Mouse (Mus musculus) forebrain, embryonic 14.5 days (tissue): ENCODE results near the gene Ankrd35. TPM values are rescaled to one million over a fixed set of nuclear protein-coding genes. Genes with fewer than 3 reads are reported as not detected.
"Not testable (repeated sequence)": the region's sequence is repeated elsewhere in the genome, so short reads cannot be mapped to it uniquely, and the experiment has no call there.

Experiments
- ATAC-seq: fragments of 200-750 bp; cut with Nextera tagmentation; 2 replicates; pipeline ENCODE4 v1.8.0; 2017; ENCODE audit warnings: mild to moderate bottlenecking, moderate library complexity
- DNase-seq: peaks from one replicate; pipeline ENCODE4 v3.0.0-alpha.2; 2015; ENCODE audit warnings: low spot score
- H3K27ac ChIP-seq: fragments of 300-500 bp; sonication (generic); 2 replicates; pipeline ENCODE4 v1.5.1; 2014; ENCODE audit warnings: low read depth, mild to moderate bottlenecking, control low read depth, low read length, moderate library complexity
- H3K27me3 ChIP-seq: fragments of 300-500 bp; sonication (generic); replicated peaks from 2 replicates; pipeline ENCODE4 v1.6.1; 2014; ENCODE audit warnings: low read length, control low read depth, mixed read lengths; ENCODE audit not compliant: control insufficient read depth, insufficient read depth
- H3K36me3 ChIP-seq: fragments of 300-500 bp; sonication (generic); 2 replicates; pipeline ENCODE4 v1.6.1; 2014; ENCODE audit warnings: low read length, control low read depth; ENCODE audit not compliant: control insufficient read depth, insufficient read depth
- H3K4me1 ChIP-seq: fragments of 300-500 bp; sonication (generic); 2 replicates; pipeline ENCODE4 v1.6.1; 2014; ENCODE audit warnings: antibody characterized with exemption, low read length, control low read depth; ENCODE audit not compliant: control insufficient read depth, insufficient read depth
- H3K4me2 ChIP-seq: fragments of 300-500 bp; sonication (generic); 2 replicates; pipeline ENCODE4 v1.6.1; 2014; ENCODE audit warnings: mild to moderate bottlenecking, control low read depth, low read length
- H3K4me3 ChIP-seq: fragments of 300-500 bp; sonication (generic); 2 replicates; pipeline ENCODE4 v1.5.1; 2014; ENCODE audit warnings: low read depth, low read length, control low read depth
- H3K9ac ChIP-seq: fragments of 300-500 bp; sonication (generic); 2 replicates; pipeline ENCODE4 v1.6.1; 2014; ENCODE audit warnings: mild to moderate bottlenecking, low read length, control low read depth, moderate library complexity
- H3K9me3 ChIP-seq: fragments of 300-500 bp; sonication (generic); replicated peaks from 2 replicates; pipeline ENCODE4 v1.6.1; 2016; ENCODE audit warnings: low read length, control low read depth, mixed read lengths; ENCODE audit not compliant: control insufficient read depth
- WGBS: fragments of 180-500 bp; shearing (Covaris S2); extraction: QIAGEN DNeasy Blood & Tissue Kit; methylation state at CpG from one replicate; pipeline ENCODE4 v1.1.7; 2014; 5-methylcytosine and 5-hydroxymethylcytosine counted together
- polyA plus RNA-seq: library from polyadenylated mRNA; unstranded; fragments of >200 nt; fragmentation: Nextera tagmentation; extraction: Ambion mirVana; gene quantifications from 2 replicates; pipeline ENCODE4 v1.2.1, GENCODE M21; 2014

The Ankrd35 gene
- polyA plus RNA-seq, 1 experiment from 2014 or later, result 1.1 TPM

DNA sequence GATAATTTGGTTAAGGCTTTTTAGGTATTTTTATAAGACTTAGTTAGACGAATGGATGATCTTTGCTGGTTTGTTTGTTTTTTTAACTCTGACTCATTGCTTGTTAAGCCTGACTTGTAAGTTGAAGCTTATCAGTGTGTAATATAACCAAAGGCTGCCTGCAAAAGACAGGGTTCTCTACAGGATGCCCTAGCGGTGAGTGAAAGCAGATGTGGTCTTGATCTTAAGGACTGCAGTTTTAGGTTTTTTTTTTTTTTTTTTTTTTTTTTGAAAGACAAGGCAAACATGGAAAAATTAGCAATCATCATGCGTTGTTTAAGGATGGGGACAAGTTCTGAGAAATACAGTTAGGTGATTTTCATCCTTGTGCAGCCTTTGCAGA lies 59.5 kb downstream of the Ankrd35 start:
- Histone ChIP-seq H3K4me3 (no peak overlapping the region), H3K9me3 (no peaks in the 10 kb centered on the region), H3K27ac (no peak overlapping the region), H3K9ac (no peak overlapping the region), H3K36me3 (no peaks in the 10 kb centered on the region), H3K27me3 (no peaks in the 10 kb centered on the region), H3K4me2 (no peak overlapping the region), H3K4me1 (peaks cover 11% of the 10 kb centered on the region)
- no peak for DNase-seq
- ATAC-seq, result no peak
- WGBS, result 79% methylated on average over 3 of the region's 3 CpGs

DNA sequence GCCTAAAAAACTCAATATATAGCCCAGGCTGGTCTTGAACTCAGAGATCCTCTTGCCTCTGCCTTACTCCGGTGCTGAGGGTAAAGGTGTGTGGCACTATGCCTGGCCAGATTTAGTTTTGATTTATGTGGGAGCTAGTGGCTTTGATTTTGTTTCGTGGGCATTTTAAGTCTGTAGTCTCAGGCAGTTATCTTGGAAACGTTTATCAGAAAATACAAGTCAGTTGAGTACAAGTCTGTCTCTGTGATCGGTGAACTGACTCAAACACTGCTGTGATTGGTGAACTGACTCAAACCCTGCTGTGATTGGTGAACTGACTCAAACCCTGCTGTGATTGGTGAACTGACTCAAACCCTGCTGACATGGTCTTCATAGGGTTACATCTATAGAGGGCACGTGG lies 60.9 kb downstream of the Ankrd35 start:
- 80% methylated on average over 5 of the region's 5 CpGs for WGBS
- ATAC-seq (no peak), DNase-seq (no peak)
- no peak overlapping the region for H3K4me3 ChIP-seq
- H3K36me3 ChIP-seq, result no peaks in the 10 kb centered on the region
- no peaks in the 10 kb centered on the region for H3K9me3 ChIP-seq
- peaks cover 11% of the 10 kb centered on the region for H3K4me1 ChIP-seq
- H3K27ac ChIP-seq, result no peak overlapping the region
- no peaks in the 10 kb centered on the region for H3K27me3 ChIP-seq
- H3K4me2 ChIP-seq, result no peak overlapping the region
- no peak overlapping the region for H3K9ac ChIP-seq

DNA sequence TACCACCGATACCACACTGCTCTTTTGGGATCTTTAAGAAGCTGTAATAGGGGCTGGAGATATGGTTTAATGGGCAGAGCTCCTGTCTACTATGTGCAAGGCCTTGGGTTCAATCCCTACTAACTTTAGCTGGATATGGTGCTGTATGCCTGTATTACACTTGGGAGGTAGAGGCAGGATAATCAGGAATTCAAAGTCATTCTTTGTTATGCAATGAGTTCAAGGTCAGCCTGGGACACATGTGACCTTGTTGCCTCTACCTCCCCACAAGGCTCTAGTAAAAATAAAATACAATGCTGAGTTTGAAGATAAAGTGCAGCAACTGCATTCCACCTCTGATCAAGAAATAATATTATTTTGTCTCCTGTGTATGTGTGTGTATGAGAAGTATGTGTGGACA lies 64.1 kb downstream of the Ankrd35 start:
- 94% methylated on average over 1 of the region's 1 CpGs for WGBS
- no peak for DNase-seq
- Histone ChIP-seq H3K4me2 (no peak overlapping the region), H3K4me3 (no peak overlapping the region), H3K4me1 (peaks cover 4% of the 10 kb centered on the region), H3K9me3 (no peaks in the 10 kb centered on the region), H3K27ac (no peak overlapping the region), H3K36me3 (no peaks in the 10 kb centered on the region), H3K27me3 (no peaks in the 10 kb centered on the region), H3K9ac (no peak overlapping the region)
- ATAC-seq, result no peak

DNA sequence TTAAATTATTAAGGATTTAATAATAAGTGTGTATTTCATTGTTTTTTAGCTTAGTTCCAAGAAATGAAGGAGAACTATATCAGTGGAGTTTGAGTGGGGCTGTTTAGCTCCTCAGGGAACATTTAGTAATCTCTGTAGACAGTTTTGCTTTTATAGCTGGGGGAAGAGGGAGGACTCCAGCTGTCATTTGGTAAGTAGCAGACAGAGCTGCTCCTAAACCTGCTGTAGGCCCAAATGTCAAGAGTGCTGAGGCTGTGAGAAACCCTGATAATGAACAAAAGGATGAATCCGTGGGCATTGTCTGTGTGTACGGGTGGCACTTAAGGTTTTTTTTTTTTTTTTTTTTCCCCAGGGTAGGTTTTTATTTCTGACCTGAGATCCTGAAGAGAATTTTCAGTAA lies 65.3 kb downstream of the Ankrd35 start:
- H3K27ac ChIP-seq, result no peak overlapping the region
- DNase-seq, result no peak
- no peak overlapping the region for H3K9ac ChIP-seq
- no peaks in the 10 kb centered on the region for H3K27me3 ChIP-seq
- H3K4me3 ChIP-seq, result no peak overlapping the region
- ATAC-seq, result no peak
- WGBS, result 84% methylated on average over 2 of the region's 2 CpGs
- H3K9me3 ChIP-seq, result no peaks in the 10 kb centered on the region
- peaks cover 2% of the 10 kb centered on the region; the same call in 1 of the 2 replicates for H3K4me1 ChIP-seq
- H3K4me2 ChIP-seq, result no peak overlapping the region
- no peaks in the 10 kb centered on the region for H3K36me3 ChIP-seq

DNA sequence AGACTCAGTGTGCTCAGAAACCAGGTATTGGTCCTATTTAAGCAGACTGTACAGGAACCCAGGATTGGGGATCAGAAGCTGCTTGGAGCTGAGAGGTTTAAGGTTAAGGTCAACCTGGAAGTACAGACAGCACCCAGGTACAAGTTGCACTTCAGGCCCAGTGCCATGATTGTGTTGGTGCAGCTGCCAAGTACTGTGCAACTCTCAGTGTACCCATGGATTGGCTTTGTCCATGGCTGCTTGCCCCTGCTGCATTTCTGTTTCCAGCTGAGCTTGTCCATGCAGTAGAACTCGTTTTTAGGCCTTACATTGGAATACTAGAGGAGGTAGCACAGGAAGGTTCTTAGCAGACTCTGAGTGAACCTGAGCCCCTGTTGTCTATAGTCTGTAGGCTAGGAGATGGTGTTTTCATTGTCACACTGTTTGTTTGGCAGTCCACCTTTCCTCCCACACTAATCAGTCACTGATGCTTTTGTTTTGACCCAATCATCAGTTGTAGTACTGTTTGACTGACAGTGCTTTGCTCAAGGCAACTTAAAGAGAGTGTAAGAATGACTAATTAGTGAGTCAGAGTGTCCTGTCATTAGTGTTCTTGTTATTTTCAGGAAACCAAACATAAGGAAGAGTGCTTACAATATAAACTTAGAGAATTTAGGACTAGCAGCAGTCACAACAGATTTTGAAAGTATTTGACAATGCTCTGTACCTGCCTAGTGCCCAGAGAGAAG lies 67.2 kb downstream of the Ankrd35 start:
- H3K36me3 ChIP-seq, result no peaks in the 10 kb centered on the region
- H3K4me1 ChIP-seq, result peaks cover 2% of the 10 kb centered on the region; the same call in 1 of the 2 replicates
- H3K27ac ChIP-seq, result no peak overlapping the region
- no peak for DNase-seq
- no peaks in the 10 kb centered on the region for H3K9me3 ChIP-seq
- no peak overlapping the region for H3K9ac ChIP-seq
- no peak overlapping the region for H3K4me2 ChIP-seq
- no peak for ATAC-seq
- WGBS, result 23% methylated on average over 1 of the region's 1 CpGs
- no peak overlapping the region for H3K4me3 ChIP-seq
- H3K27me3 ChIP-seq, result no peaks in the 10 kb centered on the region

DNA sequence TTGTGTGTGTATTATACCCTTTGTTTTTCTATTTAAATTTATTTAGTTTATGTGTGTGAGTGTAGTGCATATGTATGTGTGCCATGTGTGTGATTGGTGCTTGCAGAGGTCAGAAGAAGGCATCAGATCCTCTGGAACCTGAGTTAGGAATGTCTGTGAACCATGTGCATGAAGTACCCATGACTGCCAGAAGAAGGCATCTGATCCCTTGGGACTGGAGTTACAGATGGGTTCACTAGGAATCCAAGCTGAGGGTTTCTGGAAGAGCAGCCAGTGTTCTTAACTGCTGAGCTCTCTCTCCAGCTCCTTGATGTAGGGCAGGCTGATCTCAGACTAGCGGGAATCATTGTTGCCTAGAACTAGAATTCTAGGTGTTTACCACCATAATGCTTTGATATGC lies 68.1 kb downstream of the Ankrd35 start:
- H3K27ac ChIP-seq, result no peak overlapping the region
- no peak overlapping the region for H3K4me2 ChIP-seq
- WGBS, result 88% methylated on average over 1 of the region's 1 CpGs
- H3K36me3 ChIP-seq, result no peaks in the 10 kb centered on the region
- no peak for ATAC-seq
- H3K27me3 ChIP-seq, result no peaks in the 10 kb centered on the region
- H3K9me3 ChIP-seq, result no peaks in the 10 kb centered on the region
- H3K4me3 ChIP-seq, result no peak overlapping the region
- DNase-seq, result peak; percentile 7
- H3K9ac ChIP-seq, result no peak overlapping the region
- H3K4me1 ChIP-seq, result peaks cover 2% of the 10 kb centered on the region; the same call in 1 of the 2 replicates

DNA sequence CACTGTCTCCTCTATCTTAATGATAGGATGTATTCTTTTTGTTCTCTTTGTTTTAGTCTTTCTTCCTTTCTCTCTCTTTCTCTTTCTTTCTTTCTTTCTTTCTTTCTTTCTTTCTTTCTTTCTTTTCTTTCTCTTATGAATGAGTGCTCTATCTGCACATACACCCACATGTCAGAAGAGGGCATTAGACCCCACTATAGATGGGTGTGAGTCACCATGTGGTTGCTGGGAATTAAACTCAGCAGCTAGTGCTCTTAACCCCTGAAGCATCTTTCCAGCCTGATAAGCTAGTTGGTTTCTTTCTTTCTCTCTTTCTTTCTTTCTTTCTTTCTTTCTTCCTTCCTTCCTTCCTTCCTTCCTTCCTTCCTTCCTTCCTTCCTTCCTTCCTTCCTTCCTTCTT lies 70.3 kb downstream of the Ankrd35 start:
- not testable (repeated sequence) for H3K27ac ChIP-seq, H3K4me3 ChIP-seq, H3K4me1 ChIP-seq, H3K36me3 ChIP-seq, H3K9me3 ChIP-seq, H3K9ac ChIP-seq, H3K27me3 ChIP-seq, DNase-seq, ATAC-seq, H3K4me2 ChIP-seq

Other genes starting within 250 kb of the Ankrd35 start
- not detected in 2 replicates for gene BC107364, start 217.8 kb upstream of the Ankrd35 start, polyA plus RNA-seq
- 0.41 and 0.52 TPM in 2 replicates for gene Hfe2, start 145.0 kb upstream of the Ankrd35 start, polyA plus RNA-seq
- gene Txnip, start 112.2 kb upstream of the Ankrd35 start, polyA plus RNA-seq, result 60.7 and 79.0 TPM in 2 replicates
- gene Gm16253, start 93.1 kb upstream of the Ankrd35 start, polyA plus RNA-seq, result 0.45 TPM in 1 of 2 replicates, not detected in the other
- gene Polr3gl, start 76.0 kb upstream of the Ankrd35 start, polyA plus RNA-seq, result 8.0 and 8.2 TPM in 2 replicates
- gene Ankrd34a, start 73.5 kb upstream of the Ankrd35 start, polyA plus RNA-seq, result 11.8 and 14.9 TPM in 2 replicates
- gene Lix1l, start 69.0 kb upstream of the Ankrd35 start, polyA plus RNA-seq, result 7.4 and 7.8 TPM in 2 replicates
- 132 and 136 TPM in 2 replicates for gene Rbm8a, start 40.2 kb upstream of the Ankrd35 start, polyA plus RNA-seq
- gene Pex11b, start 34.8 kb upstream of the Ankrd35 start, polyA plus RNA-seq, result 56.6 and 64.4 TPM in 2 replicates
- gene Gm42957, start 34.7 kb upstream of the Ankrd35 start, polyA plus RNA-seq, result 0.13 and 0.14 TPM in 2 replicates
- gene Itga10, start 24.5 kb upstream of the Ankrd35 start, polyA plus RNA-seq, result 0.38 and 0.39 TPM in 2 replicates
- 14.8 and 21.3 TPM in 2 replicates for gene Pias3, start 26.3 kb downstream of the Ankrd35 start, polyA plus RNA-seq
- gene Nudt17, start 38.4 kb downstream of the Ankrd35 start, polyA plus RNA-seq, result 7.3 and 7.5 TPM in 2 replicates
- gene Polr3c, start 57.5 kb downstream of the Ankrd35 start, polyA plus RNA-seq, result 27.8 and 28.9 TPM in 2 replicates
- gene Rnf115, start 57.5 kb downstream of the Ankrd35 start, polyA plus RNA-seq, result 69.7 and 70.8 TPM in 2 replicates
- 0.28 TPM in 1 of 2 replicates, not detected in the other for gene Pdzk1, start 159.2 kb downstream of the Ankrd35 start, polyA plus RNA-seq
- 0.18 and 0.40 TPM in 2 replicates for gene Cd160, start 159.2 kb downstream of the Ankrd35 start, polyA plus RNA-seq
- 1.1 and 2.0 TPM in 2 replicates for gene Gja5, start 234.6 kb downstream of the Ankrd35 start, polyA plus RNA-seq
- 38.8 and 39.3 TPM in 2 replicates for gene Gpr89, start 235.2 kb downstream of the Ankrd35 start, polyA plus RNA-seq